Mouse (Mus musculus): ENCODE results near the gene Pbrm1. TPM values are rescaled to one million over a fixed set of nuclear protein-coding genes. Genes with fewer than 3 reads are reported as not detected.

The Pbrm1 gene
- total RNA-seq, 2 experiments from 2014 or later, result 49.9 to 53.8 TPM

- intact Hi-C loops (cut with DNase I), result no loop called here
- no peak for DNase-seq
Observed at GRCm38 (mm10) chr14:31132031-31132430, 113.1 kb downstream of the Pbrm1 start.

- DNase-seq, result no peak
- intact Hi-C loops (cut with DNase I), result no loop called here
Observed at GRCm38 (mm10) chr14:31132491-31132975, 113.6 kb downstream of the Pbrm1 start.

GRCm38 (mm10) chr14:31133023-31133665 lies 114.2 kb downstream of the Pbrm1 start:
- intact Hi-C loops (cut with DNase I), result no loop called here
- DNase-seq, result no peak

GRCm38 (mm10) chr14:31134015-31135000 lies 115.4 kb downstream of the Pbrm1 start:
- DNase-seq, result no peak
- intact Hi-C loops (cut with DNase I), result no loop called here

GRCm38 (mm10) chr14:31135495-31136410 lies 116.8 kb downstream of the Pbrm1 start:
- no peak for DNase-seq
- intact Hi-C loops (cut with DNase I), result no loop called here

GRCm38 (mm10) chr14:31136411-31137280 lies 117.7 kb downstream of the Pbrm1 start:
- intact Hi-C loops (cut with DNase I), result no loop called here
- no peak for DNase-seq

GRCm38 (mm10) chr14:31137281-31137595 lies 118.3 kb downstream of the Pbrm1 start:
- intact Hi-C loops (cut with DNase I), result no loop called here
- DNase-seq, result no peak

- no peak for DNase-seq
- intact Hi-C loops (cut with DNase I), result no loop called here
Observed at GRCm38 (mm10) chr14:31137791-31138190, 118.9 kb downstream of the Pbrm1 start.

- intact Hi-C loops (cut with DNase I), result no loop called here
- no peak for DNase-seq
Observed at GRCm38 (mm10) chr14:31138219-31138896, 119.4 kb downstream of the Pbrm1 start.

GRCm38 (mm10) chr14:31138897-31139429 lies 120.0 kb downstream of the Pbrm1 start:
- intact Hi-C loops (cut with DNase I), result no loop called here
- no peak for DNase-seq

GRCm38 (mm10) chr14:31139666-31140065 lies 120.7 kb downstream of the Pbrm1 start:
- intact Hi-C loops (cut with DNase I), result loop anchor here (2.0 kb wide), 1 partner anchor 19 kb away; no protein-coding TSS in a partner anchor
- no peak for DNase-seq

GRCm38 (mm10) chr14:31140141-31140540 lies 121.2 kb downstream of the Pbrm1 start:
- DNase-seq, result no peak
- intact Hi-C loops (cut with DNase I), result loop anchor here (2.0 kb wide), 1 partner anchor 19 kb away; no protein-coding TSS in a partner anchor

- intact Hi-C loops (cut with DNase I), result loop anchor here (2.0 kb wide), 1 partner anchor 18 kb away; no protein-coding TSS in a partner anchor
- DNase-seq, result no peak
Observed at GRCm38 (mm10) chr14:31141011-31141410, 122.1 kb downstream of the Pbrm1 start.

- no peak for DNase-seq
- intact Hi-C loops (cut with DNase I), result no loop called here
Observed at GRCm38 (mm10) chr14:31145694-31146093, 126.8 kb downstream of the Pbrm1 start.

GRCm38 (mm10) chr14:31160196-31161150 lies 141.5 kb downstream of the Pbrm1 start:
- intact Hi-C loops (cut with DNase I), result no loop called here
- no peak for DNase-seq

GRCm38 (mm10) chr14:31161191-31161590 lies 142.3 kb downstream of the Pbrm1 start:
- no peak for DNase-seq
- intact Hi-C loops (cut with DNase I), result no loop called here

- DNase-seq, result no peak
- intact Hi-C loops (cut with DNase I), result no loop called here
Observed at GRCm38 (mm10) chr14:31161638-31162037, 142.7 kb downstream of the Pbrm1 start.

GRCm38 (mm10) chr14:31164067-31164466 lies 145.1 kb downstream of the Pbrm1 start:
- no peak for DNase-seq
- intact Hi-C loops (cut with DNase I), result no loop called here

All from heart, postnatal 36 days (tissue).